Comparison of ENCODE assay signal across 32 mouse cellular contexts in genomic region chr2:162934421-162934820, GRCm38 (mm10). TPM values are rescaled to one million over a fixed set of nuclear protein-coding genes. Genes with fewer than 3 reads are reported as not detected.
A peak's percentile ranks its signal among the peaks of the same experiment; 100 is the strongest.
DNase-seq lines count a peak whose midpoint lies in the region; ATAC-seq and TF ChIP-seq lines count a peak whose summit lies in the region.
"Had no signal": no experiment of that assay in that cellular context is flagged by ENCODE, and none has a peak within 500 bp of the region (broad histone marks: within the 10 kb centered on the region; RNA-seq: fewer than 3 reads in every experiment).

No protein-coding gene starts in this region.

- H3K79me2 ChIP-seq in liver, adult 2 months (ENCODE audit: control insufficient read depth, insufficient read depth, low read length): peaks cover 14% of the 10 kb centered on the region

- H3K4me3 ChIP-seq in kidney, embryonic 15.5 days (replicated peaks): no peak overlapping the region
- H3K4me3 ChIP-seq in kidney, embryonic 16.5 days (ENCODE audit: low read length): no peak overlapping the region
- H3K4me3 ChIP-seq in liver, adult 2 months (ENCODE audit: insufficient read depth, low read depth, low read length): no peak overlapping the region
- H3K4me3 ChIP-seq: embryonic facial prominence, embryonic 12.5 days; embryonic facial prominence, embryonic 15.5 days; gastrocnemius, adult 2 months; heart, embryonic 15.5 days; hindbrain, embryonic 10.5 days; hindbrain, embryonic 13.5 days had no signal

- no peak overlapping the region for H3K4me2 ChIP-seq in kidney, embryonic 15.5 days
- H3K4me2 ChIP-seq in kidney, embryonic 16.5 days (replicated peaks; ENCODE audit: low read depth, low read length): no peak overlapping the region
- H3K4me2 ChIP-seq: embryonic facial prominence, embryonic 12.5 days; embryonic facial prominence, embryonic 15.5 days; heart, embryonic 11.5 days; heart, embryonic 15.5 days; hindbrain, embryonic 13.5 days had no signal

- WGBS in kidney, embryonic 15.5 days: 91% methylated on average over 19 of the region's 19 CpGs
- 91% methylated on average over 19 of the region's 19 CpGs for WGBS in kidney, embryonic 16.5 days
- WGBS in liver, adult 2 months: 44% methylated on average over 19 of the region's 19 CpGs

- peaks cover 67% of the 10 kb centered on the region for H3K36me3 ChIP-seq in kidney, embryonic 15.5 days
- H3K36me3 ChIP-seq in kidney, embryonic 16.5 days (ENCODE audit: insufficient read depth, low read length): peaks cover 53% of the 10 kb centered on the region
- H3K36me3 ChIP-seq in liver, adult 2 months (ENCODE audit: control insufficient read depth, insufficient read depth, low read length): peaks cover 51% of the 10 kb centered on the region

- ATAC-seq in kidney, embryonic 15.5 days (replicated peaks; ENCODE audit: low FRiP score): no peak
- no peak for ATAC-seq in kidney, embryonic 16.5 days (ENCODE audit: low FRiP score, low TSS enrichment)
- ATAC-seq: forebrain, embryonic 14.5 days; forebrain, postnatal 0 days; Patski had no signal

- no peak for TF ChIP-seq POLR2A in liver, adult 2 months (IDR thresholded peaks at IDR 0.05; ENCODE audit: extremely low read depth, insufficient read depth, low read length)

- peaks cover 6% of the 10 kb centered on the region for H3K27me3 ChIP-seq in kidney, embryonic 15.5 days
- peaks cover 4% of the 10 kb centered on the region; the same call in 1 of the 2 replicates for H3K27me3 ChIP-seq in kidney, embryonic 16.5 days (ENCODE audit: insufficient read depth, low read length)
- H3K27me3 ChIP-seq in liver, adult 2 months (ENCODE audit: control insufficient read depth, insufficient read depth, low read length): no peaks in the 10 kb centered on the region
- H3K27me3 ChIP-seq: embryonic facial prominence, embryonic 12.5 days; embryonic facial prominence, embryonic 15.5 days; heart, embryonic 15.5 days; Patski had no signal

- H3K9ac ChIP-seq in kidney, embryonic 15.5 days: no peak overlapping the region
- H3K9ac ChIP-seq in kidney, embryonic 16.5 days (replicated peaks; ENCODE audit: low read length): no peak overlapping the region
- H3K9ac ChIP-seq in liver, adult 2 months (ENCODE audit: low read depth, low read length): no peak overlapping the region
- H3K9ac ChIP-seq: embryonic facial prominence, embryonic 12.5 days; embryonic facial prominence, embryonic 15.5 days; forebrain, postnatal 0 days; heart, embryonic 15.5 days; hindbrain, embryonic 13.5 days had no signal

- TF ChIP-seq CTCF in liver, adult 2 months (IDR thresholded peaks at IDR 0.05; ENCODE audit: low read depth, low read length): no peak

- H3K4me1 ChIP-seq in kidney, embryonic 15.5 days: peaks cover 23% of the 10 kb centered on the region
- H3K4me1 ChIP-seq in kidney, embryonic 16.5 days (ENCODE audit: insufficient read depth, low read length): peaks cover 22% of the 10 kb centered on the region
- peaks cover 17% of the 10 kb centered on the region for H3K4me1 ChIP-seq in liver, adult 2 months (ENCODE audit: control insufficient read depth, insufficient read depth, low read length)

- DNase-seq in kidney, adult 18-20 months: peak; percentile 27
- peak; percentile 52 for DNase-seq in kidney, adult 9 months
- peak; percentile 45 for DNase-seq in liver, adult 2 months (ENCODE audit: extremely low read depth, low read depth, low spot score)
- DNase-seq in liver: no peak
- no peak for DNase-seq in left cerebral cortex, adult 8-10 months (ENCODE audit: low spot score in 2 of 2)
- DNase-seq: adrenal gland, adult 2 months; adrenal gland, postnatal 14 days; cerebellum, adult 11 months; cerebellum, adult 2 months; cerebellum, adult 9-11 months; cerebellum, postnatal 25 days; forebrain, postnatal 0 days; gastrocnemius, adult 2 months; gastrocnemius, postnatal 14 days; heart, adult 11 months; heart, postnatal 10 days; heart, postnatal 36 days had no signal

- H3K27ac ChIP-seq in kidney, embryonic 15.5 days: no peak overlapping the region
- H3K27ac ChIP-seq in kidney, embryonic 16.5 days (ENCODE audit: low read length): no peak overlapping the region
- H3K27ac ChIP-seq in liver, adult 2 months (replicated peaks; ENCODE audit: insufficient read depth, low read depth, low read length): peak overlapping the region; percentile 38
- H3K27ac ChIP-seq: embryonic facial prominence, embryonic 12.5 days; embryonic facial prominence, embryonic 15.5 days; gastrocnemius, adult 2 months; heart, embryonic 15.5 days; hindbrain, embryonic 10.5 days; hindbrain, embryonic 13.5 days had no signal

- no peaks in the 10 kb centered on the region for H3K9me3 ChIP-seq in kidney, embryonic 15.5 days (replicated peaks)
- H3K9me3 ChIP-seq in kidney, embryonic 16.5 days (ENCODE audit: low read length): no peaks in the 10 kb centered on the region
- H3K9me3 ChIP-seq: embryonic facial prominence, embryonic 12.5 days; embryonic facial prominence, embryonic 15.5 days; G1E; heart, embryonic 15.5 days; hindbrain, embryonic 10.5 days; hindbrain, embryonic 13.5 days had no signal

RNA-seq across cellular contexts. Expression of gene Srsf6, which starts 3.1 kb away (rescaled TPM):
- polyA plus RNA-seq in kidney, embryonic 15.5 days (2015; fragmentation: Nextera tagmentation; extraction: Ambion mirVana): 218 and 221 TPM in 2 replicates
- polyA plus RNA-seq in kidney, embryonic 16.5 days (2015; fragmentation: Nextera tagmentation; extraction: Ambion mirVana): 206 and 214 TPM in 2 replicates
- total RNA-seq in liver, adult 2 months (2014; rRNA removed): 34.3 and 37.1 TPM in 2 replicates
- polyA plus RNA-seq in liver, adult 2 months (2012; rRNA removed): 60.0 and 81.2 TPM in 2 replicates
- 10 to 100 TPM; 76.9 to 90.1 (median 84.4) TPM for total RNA-seq in left cerebral cortex, adult 8-10 months (2022)

RNA-seq across cellular contexts. Expression of gene L3mbtl1, which starts 8.9 kb away (rescaled TPM):
- 0.13 and 0.48 TPM in 2 replicates for polyA plus RNA-seq in kidney, embryonic 15.5 days (2015; fragmentation: Nextera tagmentation; extraction: Ambion mirVana)
- polyA plus RNA-seq in kidney, embryonic 16.5 days (2015; fragmentation: Nextera tagmentation; extraction: Ambion mirVana): 0.09 and 0.14 TPM in 2 replicates
- total RNA-seq in liver, adult 2 months (2014; rRNA removed): 0.28 TPM in 1 of 2 replicates, not detected in the other
- polyA plus RNA-seq in liver, adult 2 months (2012; rRNA removed): 0.11 TPM in 1 of 2 replicates, not detected in the other
- total RNA-seq in left cerebral cortex, adult 8-10 months (2022): 10 to 100 TPM; 15.2 to 18.6 (median 17.7) TPM
- total RNA-seq: common myeloid progenitor, adult 5-6 weeks; G1E; gastrocnemius, adult 2 months; gastrocnemius, postnatal 14 days; heart, adult 8-10 months; heart, postnatal 10 days; heart, postnatal 36 days had no signal
- polyA plus RNA-seq: G1E; heart, embryonic 11.5 days; heart, embryonic 15.5 days had no signal

RNA-seq across cellular contexts. Expression of gene Sgk2, which starts 52.7 kb away (rescaled TPM):
- 5.9 and 7.3 TPM in 2 replicates for polyA plus RNA-seq in kidney, embryonic 15.5 days (2015; fragmentation: Nextera tagmentation; extraction: Ambion mirVana)
- polyA plus RNA-seq in kidney, embryonic 16.5 days (2015; fragmentation: Nextera tagmentation; extraction: Ambion mirVana): 11.2 and 12.2 TPM in 2 replicates
- total RNA-seq in liver, adult 2 months (2014; rRNA removed): 39.4 and 65.0 TPM in 2 replicates
- 27.8 and 39.0 TPM in 2 replicates for polyA plus RNA-seq in liver, adult 2 months (2012; rRNA removed)
- total RNA-seq in left cerebral cortex, adult 8-10 months (2022): 1 to 10 TPM; 1.3 to 1.9 (median 1.9) TPM
- total RNA-seq: forebrain, postnatal 0 days; G1E; gastrocnemius, adult 2 months; gastrocnemius, postnatal 14 days; gastrocnemius, postnatal 4 days; heart, adult 8-10 months; heart, postnatal 36 days had no signal
- polyA plus RNA-seq: embryonic facial prominence, embryonic 15.5 days; forebrain, embryonic 11.5 days; forebrain, embryonic 14.5 days; G1E; heart, embryonic 11.5 days; heart, embryonic 15.5 days; hindbrain, embryonic 10.5 days had no signal

Comparison
In these comparisons a context has a peak if more than half of its experiments do, and no peak if none do; other contexts are left out.
1. DNase-seq: peak in kidney, adult 18-20 months (single experiment), kidney, adult 9 months (single experiment) and liver, adult 2 months (single experiment); none in liver (single experiment) and left cerebral cortex, adult 8-10 months (0 of 2).